Mouse (Mus musculus) heart, adult 9 months (tissue): Measurements from ENCODE around the gene Gna15.
A peak's percentile ranks its signal among the peaks of the same experiment; 100 is the strongest.

Source experiments
- DNase-seq, 2 experiments: peaks; one replicate each; pipeline ENCODE4 v3.0.0; 2022; ENCODE audit warnings: low spot score in 2 of 2

Gna15 gene

GRCm38 (mm10) chr10:81523570-81523969 lies 455 bp downstream of the Gna15 start:
- no peak for DNase-seq

GRCm38 (mm10) chr10:81523142-81523541 lies 883 bp downstream of the Gna15 start:
- no peak for DNase-seq

- DNase-seq, result no peak
Observed at GRCm38 (mm10) chr10:81519978-81520365, 4.1 kb downstream of the Gna15 start.

GRCm38 (mm10) chr10:81519227-81519977 lies 4.6 kb downstream of the Gna15 start:
- DNase-seq, result no peak

- peak in 1 of 2 experiments; percentile 44 for DNase-seq
Observed at GRCm38 (mm10) chr10:81518546-81518945, 5.5 kb downstream of the Gna15 start.

GRCm38 (mm10) chr10:81517227-81517626 lies 6.8 kb downstream of the Gna15 start:
- DNase-seq, result no peak

GRCm38 (mm10) chr10:81513798-81514197 lies 10.2 kb downstream of the Gna15 start:
- no peak for DNase-seq

GRCm38 (mm10) chr10:81510246-81510810 lies 13.7 kb downstream of the Gna15 start:
- no peak for DNase-seq

GRCm38 (mm10) chr10:81507691-81508489 lies 16.1 kb downstream of the Gna15 start:
- DNase-seq, result no peak

GRCm38 (mm10) chr10:81507095-81507494 lies 16.9 kb downstream of the Gna15 start:
- no peak for DNase-seq

GRCm38 (mm10) chr10:81505016-81505664 lies 18.9 kb downstream of the Gna15 start:
- no peak for DNase-seq

- peak; percentile 77 to 79 for DNase-seq
Observed at GRCm38 (mm10) chr10:81502658-81503057, 21.4 kb downstream of the Gna15 start.

GRCm38 (mm10) chr10:81501863-81502262 lies 22.2 kb downstream of the Gna15 start:
- DNase-seq, result no peak

- no peak for DNase-seq
Observed at GRCm38 (mm10) chr10:81500032-81500431, 24.0 kb downstream of the Gna15 start, which contains the start of gene S1pr4. Gene S1pr4, minus strand, starts transcription at chr10:81500132.

- DNase-seq, result peak; percentile 46 to 75
Observed at GRCm38 (mm10) chr10:81499250-81499901, 24.6 kb downstream of the Gna15 start.

GRCm38 (mm10) chr10:81498316-81499249 lies 25.4 kb downstream of the Gna15 start:
- DNase-seq, result no peak

GRCm38 (mm10) chr10:81497401-81498270 lies 26.4 kb downstream of the Gna15 start:
- no peak for DNase-seq

- DNase-seq, result no peak
Observed at GRCm38 (mm10) chr10:81496969-81497368, 27.1 kb downstream of the Gna15 start.

- peak; percentile 97 to 99 for DNase-seq
Observed at GRCm38 (mm10) chr10:81496264-81496901, 27.6 kb downstream of the Gna15 start, which contains the start of gene Ncln. Gene Ncln, minus strand, starts transcription at chr10:81496392.
